Mouse (Mus musculus) splenic B cell, adult 2 months (primary cell): Measurements from ENCODE around the gene Timm29.

Experiments
- DNase-seq: peaks from one replicate; pipeline ENCODE4 v3.0.0-alpha.2; 2011; ENCODE audit warnings: low read depth, low spot score
- H3K27me3 ChIP-seq: 2 replicates; pipeline ENCODE4 v1.6.1; 2012; ENCODE audit warnings: mild to moderate bottlenecking, low read length, moderate library complexity, mixed read lengths; ENCODE audit not compliant: control insufficient read depth, poor library complexity, insufficient read depth, severe bottlenecking
- H3K36me3 ChIP-seq: 2 replicates; pipeline ENCODE4 v1.6.1; 2012; ENCODE audit warnings: mild to moderate bottlenecking, low read length, moderate library complexity, mixed read lengths; ENCODE audit not compliant: control insufficient read depth, poor library complexity, insufficient read depth, severe bottlenecking

The Timm29 gene

DNA sequence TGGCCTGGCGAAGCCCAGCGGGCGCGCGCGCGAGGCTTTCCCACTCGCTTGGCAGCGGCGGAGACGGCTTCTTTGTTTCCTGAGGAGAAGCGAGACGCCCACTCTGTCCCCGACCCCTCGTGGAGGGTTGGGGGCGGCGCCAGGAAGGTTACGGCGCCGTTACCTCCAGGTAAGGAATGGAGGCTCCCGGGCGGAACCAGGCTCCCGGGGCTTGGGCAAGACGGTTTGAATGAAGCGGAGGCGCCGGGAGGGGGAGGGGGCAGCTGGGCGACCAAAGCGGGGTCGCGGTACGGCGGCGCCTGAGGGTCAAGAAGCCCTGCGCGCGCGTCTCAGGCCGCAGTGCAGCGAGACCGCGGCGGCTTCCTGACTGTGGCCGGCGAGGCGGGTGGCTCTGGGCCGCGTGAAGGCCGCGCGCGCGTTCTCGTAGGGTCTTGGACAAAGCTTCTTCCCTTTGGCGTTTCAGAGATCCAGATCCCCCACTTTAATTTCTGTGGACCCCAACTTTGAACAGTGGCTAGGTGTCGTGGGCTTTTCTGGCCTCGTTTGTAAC, 23.8 kb downstream of the Timm29 start:
- H3K27me3 ChIP-seq, result no peaks in the 10 kb centered on the region
- H3K36me3 ChIP-seq, result no peaks in the 10 kb centered on the region; the same call in 1 of the 2 replicates
- DNase-seq, result peak; percentile 84

GRCm38 (mm10) chr9:21617066-21617465, 24.5 kb downstream of the Timm29 start:
- no peak for DNase-seq
- Histone ChIP-seq H3K27me3 (no peaks in the 10 kb centered on the region), H3K36me3 (no peaks in the 10 kb centered on the region; the same call in 1 of the 2 replicates)

DNA sequence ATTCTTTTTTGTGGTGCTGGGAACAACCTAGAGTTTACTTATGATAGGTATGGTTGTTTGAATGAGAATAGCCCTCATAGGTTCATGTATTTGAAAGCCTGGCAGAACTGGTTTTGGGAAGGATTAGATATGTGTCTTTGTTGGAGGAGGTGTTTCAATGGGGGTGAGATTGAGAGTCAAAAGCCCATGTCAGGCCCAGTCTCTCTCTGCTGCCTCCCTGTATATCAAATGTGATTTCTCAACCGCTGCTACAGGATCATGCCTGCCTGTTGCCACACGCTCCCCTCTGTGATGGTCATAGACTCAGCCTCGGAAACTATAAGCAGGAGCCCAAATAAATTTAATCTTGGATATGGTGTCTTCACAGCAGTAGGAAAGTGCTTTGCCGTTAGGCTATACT, 27.7 kb downstream of the Timm29 start:
- no peaks in the 10 kb centered on the region for H3K27me3 ChIP-seq
- DNase-seq, result no peak
- H3K36me3 ChIP-seq, result no peaks in the 10 kb centered on the region; the same call in 1 of the 2 replicates

GRCm38 (mm10) chr9:21622676-21623075, 30.2 kb downstream of the Timm29 start:
- H3K36me3 ChIP-seq, result no peaks in the 10 kb centered on the region
- no peak for DNase-seq
- H3K27me3 ChIP-seq, result no peaks in the 10 kb centered on the region

- no peaks in the 10 kb centered on the region for H3K36me3 ChIP-seq
- peak; percentile 84 for DNase-seq
- H3K27me3 ChIP-seq, result no peaks in the 10 kb centered on the region
Measured at GRCm38 (mm10) chr9:21625342-21626339, 33.1 kb downstream of the Timm29 start.

- Histone ChIP-seq H3K27me3 (no peaks in the 10 kb centered on the region), H3K36me3 (no peaks in the 10 kb centered on the region)
- DNase-seq, result peak; percentile 51
Measured at GRCm38 (mm10) chr9:21626571-21626970, 34.0 kb downstream of the Timm29 start.

- DNase-seq, result peak; percentile 52
- H3K27me3 ChIP-seq, result no peaks in the 10 kb centered on the region
- H3K36me3 ChIP-seq, result no peaks in the 10 kb centered on the region
Measured at GRCm38 (mm10) chr9:21627145-21627795, 34.7 kb downstream of the Timm29 start.

DNA sequence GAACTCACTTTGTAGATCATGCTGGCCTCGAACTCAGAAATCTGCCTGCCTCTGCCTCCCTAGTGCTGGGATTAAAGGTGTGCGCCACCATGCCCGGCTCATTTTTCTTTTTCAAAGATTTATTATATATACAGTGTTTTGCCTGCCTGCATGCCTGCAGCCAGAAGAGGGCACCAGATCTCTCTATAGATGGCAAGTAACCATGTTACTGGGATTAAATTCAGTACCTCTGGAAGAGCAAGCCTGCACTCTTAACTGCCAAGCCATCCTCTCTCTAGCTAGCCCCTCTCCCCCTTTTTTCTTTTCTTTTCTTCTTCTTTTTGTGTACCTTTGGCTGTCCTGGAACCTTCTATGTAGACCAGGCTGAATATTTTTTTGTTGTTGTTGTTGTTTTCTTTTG, 38.2 kb downstream of the Timm29 start:
- DNase-seq, result peak; percentile 70
- Histone ChIP-seq H3K27me3 (no peaks in the 10 kb centered on the region), H3K36me3 (peaks cover 4% of the 10 kb centered on the region; the same call in 1 of the 2 replicates)

- Histone ChIP-seq H3K27me3 (no peaks in the 10 kb centered on the region), H3K36me3 (peaks cover 9% of the 10 kb centered on the region)
- no peak for DNase-seq
Measured at GRCm38 (mm10) chr9:21633106-21633505, 40.6 kb downstream of the Timm29 start.

DNA sequence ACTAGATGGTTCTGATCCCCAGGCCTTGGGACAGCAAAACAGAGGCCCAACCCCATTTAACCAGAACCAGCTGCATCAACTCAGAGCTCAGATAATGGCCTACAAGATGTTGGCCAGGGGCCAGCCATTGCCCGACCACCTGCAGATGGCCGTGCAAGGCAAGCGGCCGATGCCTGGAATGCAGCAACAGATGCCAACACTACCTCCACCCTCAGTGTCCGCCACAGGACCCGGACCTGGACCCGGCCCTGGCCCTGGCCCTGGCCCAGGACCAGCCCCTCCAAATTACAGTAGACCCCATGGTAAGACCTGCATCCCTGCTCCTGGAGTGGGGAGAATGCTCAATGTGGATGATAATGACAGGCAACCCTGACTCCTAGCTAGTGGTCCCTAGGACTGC, 43.1 kb downstream of the Timm29 start:
- Histone ChIP-seq H3K27me3 (no peaks in the 10 kb centered on the region), H3K36me3 (peaks cover 17% of the 10 kb centered on the region)
- no peak for DNase-seq

- peaks cover 24% of the 10 kb centered on the region for H3K36me3 ChIP-seq
Measured at GRCm38 (mm10) chr9:21639031-21639430, 46.5 kb downstream of the Timm29 start.

More at GRCm38 (mm10) chr9:21639031-21639430, 46.5 kb downstream of the Timm29 start:
- no peaks in the 10 kb centered on the region for H3K27me3 ChIP-seq
- DNase-seq, result no peak
